Mouse (Mus musculus) gonadal fat pad, adult 2 months (tissue): ENCODE data around the gene Ss18l2. TPM values are rescaled to one million over a fixed set of nuclear protein-coding genes. Genes with fewer than 3 reads are reported as not detected.

ENCODE experiments used
- DNase-seq: peaks from one replicate; pipeline ENCODE4 v3.0.0-alpha.2; 2012; ENCODE audit warnings: low read depth
- polyA plus RNA-seq: library from polyadenylated mRNA; depleted of rRNA; stranded (reverse); fragments of >200 nt; gene quantifications from 2 replicates; pipeline ENCODE4 v1.2.3, GENCODE M21; 2012; rRNA removed

Ss18l2 gene
- polyA plus RNA-seq, 1 experiment: 43.4 TPM

GRCm38 (mm10) chr9:121759091-121760081 is 49.3 kb downstream of the Ss18l2 start, which contains the start of gene Zfp651:
Gene Zfp651, plus strand, starts transcription at chr9:121759330.
- no peak for DNase-seq

GRCm38 (mm10) chr9:121760271-121761090 is 50.4 kb downstream of the Ss18l2 start:
- DNase-seq: no peak

DNA sequence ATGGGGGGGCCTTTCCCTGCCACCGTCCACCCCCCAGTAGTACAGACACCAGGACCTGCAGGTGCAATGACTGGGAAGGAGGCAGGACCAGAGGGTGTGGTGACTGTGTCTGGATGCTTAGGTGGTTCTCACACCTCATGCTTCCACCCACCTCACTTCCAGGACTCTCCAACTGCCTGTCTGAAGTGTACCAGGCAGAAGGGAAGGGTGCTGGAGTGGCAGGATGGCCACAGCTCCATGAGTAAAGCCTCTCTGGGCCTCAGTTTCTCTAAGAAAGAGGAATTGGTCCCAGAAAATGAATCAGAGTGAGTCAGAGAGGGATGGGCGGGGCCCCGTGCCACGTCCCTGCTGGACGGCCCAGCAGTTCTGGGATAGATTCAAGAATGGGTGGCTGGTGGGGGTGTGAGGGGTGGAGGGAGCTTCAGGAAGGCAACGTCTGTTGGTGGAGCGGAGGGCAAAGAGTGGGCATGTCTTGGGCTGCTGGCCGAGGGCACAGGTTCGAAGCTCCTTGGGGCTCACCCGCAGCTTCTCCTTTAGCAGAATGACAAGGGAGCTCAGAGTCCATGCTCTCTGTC is 51.0 kb downstream of the Ss18l2 start:
- DNase-seq: no peak

- DNase-seq: no peak
Measured at GRCm38 (mm10) chr9:121761787-121762186, 51.7 kb downstream of the Ss18l2 start.

GRCm38 (mm10) chr9:121762248-121762647 is 52.1 kb downstream of the Ss18l2 start:
- no peak for DNase-seq

DNA sequence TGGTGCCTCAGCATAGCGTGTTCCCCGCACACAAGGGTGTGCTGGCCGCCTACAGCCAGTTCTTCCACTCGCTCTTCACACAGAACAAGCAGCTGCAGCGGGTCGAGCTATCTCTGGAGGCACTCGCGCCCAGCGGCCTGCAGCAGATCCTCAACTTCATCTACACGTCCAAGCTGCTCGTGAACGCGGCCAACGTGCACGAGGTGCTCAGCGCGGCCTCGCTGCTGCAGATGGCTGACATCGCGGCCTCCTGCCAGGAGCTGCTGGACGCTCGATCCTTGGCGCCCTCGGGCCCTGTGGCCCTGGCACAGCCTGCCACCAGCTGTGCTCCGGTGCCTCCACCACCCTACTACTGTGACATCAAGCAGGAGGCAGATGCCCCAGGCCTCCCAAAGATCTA is 52.6 kb downstream of the Ss18l2 start:
- DNase-seq: no peak

Other genes with a start within 250 kb of the Ss18l2 start
- gene Cck, start 214.6 kb upstream of the Ss18l2 start, polyA plus RNA-seq: 1.7 and 1.9 TPM in 2 replicates
- 1.1 and 2.3 TPM in 2 replicates for gene Lyzl4, start 68.2 kb upstream of the Ss18l2 start, polyA plus RNA-seq
- gene Vipr1, start 67.6 kb upstream of the Ss18l2 start, polyA plus RNA-seq: 7.5 and 11.2 TPM in 2 replicates
- gene Sec22c, start 4.8 kb upstream of the Ss18l2 start, polyA plus RNA-seq: 11.2 and 12.1 TPM in 2 replicates
- gene Nktr, start 8.8 kb downstream of the Ss18l2 start, polyA plus RNA-seq: 62.0 and 73.9 TPM in 2 replicates
- 30.8 and 31.9 TPM in 2 replicates for gene Zfp651, start 49.0 kb downstream of the Ss18l2 start, polyA plus RNA-seq
- 0.14 TPM in 1 of 2 replicates, not detected in the other for gene Klhl40, start 67.3 kb downstream of the Ss18l2 start, polyA plus RNA-seq
- gene Hhatl, start 82.2 kb downstream of the Ss18l2 start, polyA plus RNA-seq: 4.7 and 8.5 TPM in 2 replicates
- gene Ccdc13, start 129.1 kb downstream of the Ss18l2 start, polyA plus RNA-seq: 1.0 and 1.7 TPM in 2 replicates
- 29.5 and 35.5 TPM in 2 replicates for gene Higd1a, start 148.0 kb downstream of the Ss18l2 start, polyA plus RNA-seq
- gene Ackr2, start 188.0 kb downstream of the Ss18l2 start, polyA plus RNA-seq: 3.0 and 3.3 TPM in 2 replicates
- 0.15 and 0.16 TPM in 2 replicates for gene Cyp8b1, start 206.0 kb downstream of the Ss18l2 start, polyA plus RNA-seq
- 3.7 and 4.0 TPM in 2 replicates for gene Fam198a, start 240.7 kb downstream of the Ss18l2 start, polyA plus RNA-seq